Mouse (Mus musculus) layer of hippocampus, adult 8-10 months (tissue): ENCODE measurements at regions not wholly inside any gene's neighbourhood (a gene's known extent, or its start where the extent isn't known, plus 50 kb on each side); places are given as distances from the start of the nearest gene placed in this dataset.
"Not testable (repeated sequence)": the region's sequence is repeated elsewhere in the genome, so short reads cannot be mapped to it uniquely, and the experiment has no call there.

Source experiments
- DNase-seq, 2 experiments: peaks; one replicate each; pipeline ENCODE4 v3.0.0; 2022; ENCODE audit warnings: low spot score in 2 of 2

GRCm38 (mm10) chr1:30751138-30751907 lies 122.4 kb downstream of the Phf3 start:
- DNase-seq, result no peak

GRCm38 (mm10) chr1:30741955-30742354 lies 131.8 kb downstream of the Phf3 start:
- no peak for DNase-seq

DNA sequence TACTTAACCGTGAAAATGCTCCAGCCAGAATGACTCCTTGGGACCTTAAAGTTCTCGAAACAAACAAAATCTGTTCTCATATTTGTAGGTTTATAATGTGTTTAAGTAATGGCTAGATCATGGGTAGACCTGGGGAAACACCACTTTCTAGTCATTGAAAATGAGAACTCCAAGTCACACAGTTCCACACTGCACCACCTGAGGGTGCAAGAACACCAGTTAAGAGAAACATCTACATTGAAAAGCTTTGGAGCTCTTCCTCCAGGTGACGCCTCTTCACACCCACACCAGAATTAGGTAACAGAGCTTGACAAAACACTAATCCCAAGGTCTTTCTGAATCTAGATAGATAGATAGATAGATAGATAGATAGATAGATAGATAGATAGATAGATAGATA lies 132.9 kb downstream of the Phf3 start:
- DNase-seq, result peak; percentile 44 to 66

- DNase-seq, result no peak
Observed at GRCm38 (mm10) chr1:30721519-30721918, 152.2 kb downstream of the Phf3 start.

DNA sequence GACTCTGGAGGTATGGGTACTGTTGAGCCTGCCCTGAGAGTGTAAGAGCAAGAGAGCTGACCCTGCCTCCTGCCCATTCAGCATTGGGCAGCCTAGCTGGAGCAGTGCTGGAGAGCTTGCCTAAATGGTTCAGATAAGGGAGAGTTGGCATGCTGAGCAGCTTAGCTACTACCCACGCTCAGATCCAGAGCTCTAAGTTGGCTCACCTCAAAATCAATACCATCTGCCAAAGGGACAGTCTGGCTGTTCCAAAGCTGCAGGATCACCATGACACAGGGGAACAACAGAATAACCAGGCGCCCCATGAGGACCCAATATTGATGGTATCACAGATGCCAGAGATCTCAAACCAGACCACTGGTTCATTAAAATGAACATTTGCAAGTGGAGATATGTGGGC lies 152.9 kb downstream of the Phf3 start:
- peak; percentile 61 to 72 for DNase-seq

DNA sequence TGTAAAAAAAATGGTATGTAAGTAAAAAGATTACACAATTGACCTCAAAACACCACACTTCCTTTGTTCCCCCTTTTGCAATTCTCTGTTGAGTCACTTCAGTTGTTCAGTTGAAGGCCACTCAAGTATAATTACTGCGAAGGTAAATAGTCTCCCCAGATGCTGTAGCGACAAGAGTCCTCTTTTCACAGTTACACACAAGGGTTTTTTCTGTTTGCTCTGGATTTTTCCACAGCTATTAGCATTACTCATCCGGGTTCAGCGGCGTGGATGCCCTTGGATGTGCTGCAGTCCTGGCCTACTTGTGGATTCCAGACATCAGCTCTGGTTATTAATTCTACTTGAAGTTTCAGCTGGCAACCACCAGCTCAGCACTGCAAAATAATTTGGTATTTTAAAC lies 155.1 kb downstream of the Phf3 start:
- no peak for DNase-seq

DNA sequence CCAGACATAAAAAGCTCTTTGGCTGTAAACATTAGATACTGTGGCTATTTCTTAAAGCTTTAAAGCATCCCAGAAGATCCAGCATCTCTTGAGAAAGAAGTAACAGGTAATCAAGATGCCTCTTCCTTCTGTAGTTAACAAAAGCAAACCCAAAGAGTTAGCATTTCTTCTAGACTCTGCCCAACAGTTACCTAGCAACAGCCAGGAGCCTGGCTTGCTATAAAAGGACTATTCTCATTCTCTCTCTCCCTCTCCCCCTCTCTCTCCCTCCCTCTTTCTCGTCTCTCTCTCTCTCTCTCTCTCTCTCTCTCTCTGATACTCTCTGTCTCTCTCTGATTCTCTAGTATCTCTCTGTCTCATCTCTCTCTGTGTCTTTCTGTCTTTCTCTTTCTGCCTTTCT lies 157.4 kb downstream of the Phf3 start:
- DNase-seq, result no peak

- peak in 1 of 2 experiments; percentile 49 for DNase-seq
Observed at GRCm38 (mm10) chr1:30701116-30701515, 172.6 kb downstream of the Phf3 start.

GRCm38 (mm10) chr1:30700399-30701081 lies 173.2 kb downstream of the Phf3 start:
- no peak for DNase-seq

DNA sequence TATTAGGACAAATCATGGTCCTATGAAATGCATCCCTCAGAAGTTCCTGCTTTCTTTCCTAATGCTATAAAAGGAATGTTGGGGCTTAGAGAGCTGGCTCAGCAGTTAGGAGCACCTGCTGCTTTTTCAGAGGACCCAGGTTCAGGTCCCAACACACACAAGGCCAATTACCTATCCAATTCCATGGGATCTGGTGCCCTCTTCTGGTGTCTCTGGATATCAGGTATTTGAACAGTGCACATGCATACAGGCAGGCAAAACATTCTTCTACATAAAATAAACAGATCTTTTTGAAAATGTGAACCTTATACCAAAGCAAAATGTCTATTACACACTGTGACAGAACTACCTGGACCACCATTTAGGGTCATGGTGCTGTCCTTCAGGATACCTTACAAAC lies 177.4 kb downstream of the Phf3 start:
- no peak for DNase-seq

DNA sequence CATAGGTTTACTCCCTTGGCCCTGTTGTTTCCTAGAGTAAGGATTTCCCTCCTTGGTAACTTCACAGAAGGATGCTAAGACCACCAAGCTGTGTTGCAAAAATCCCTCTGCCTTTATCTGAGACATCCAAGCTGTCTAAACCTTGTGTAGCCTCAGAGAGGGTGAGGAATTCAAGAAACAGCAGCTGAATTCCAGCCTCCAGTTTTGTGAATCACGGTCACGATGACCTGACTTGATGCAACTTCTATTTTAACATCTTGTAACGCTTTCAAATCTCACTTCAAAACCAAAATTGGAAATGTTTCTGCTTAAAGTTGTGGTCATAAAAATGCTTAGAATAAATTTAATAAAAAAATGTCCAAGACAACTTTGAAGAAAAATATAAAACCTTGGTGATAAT lies 188.4 kb downstream of the Phf3 start:
- no peak for DNase-seq

GRCm38 (mm10) chr1:30683889-30684288 lies 189.8 kb downstream of the Phf3 start:
- no peak for DNase-seq

DNA sequence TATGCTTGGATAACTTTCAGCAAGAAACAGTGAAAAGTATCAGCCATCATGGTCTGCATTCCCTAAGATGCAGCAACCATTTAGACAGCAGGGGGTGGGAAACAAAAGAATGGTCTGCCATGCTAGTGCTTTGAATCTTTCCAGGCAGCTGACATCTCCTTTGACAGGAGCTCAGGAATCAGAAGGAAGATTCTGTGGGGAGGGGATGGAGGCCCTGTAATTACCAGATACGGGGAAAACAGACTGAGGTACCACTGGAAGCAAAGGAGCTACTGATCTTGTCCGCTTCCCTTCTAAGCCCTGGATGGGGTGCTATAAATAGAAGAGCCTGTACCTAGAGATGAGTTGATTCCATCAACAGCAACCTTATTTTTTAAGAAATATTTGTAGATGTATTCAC lies 233.9 kb downstream of the Phf3 start:
- no peak for DNase-seq

DNA sequence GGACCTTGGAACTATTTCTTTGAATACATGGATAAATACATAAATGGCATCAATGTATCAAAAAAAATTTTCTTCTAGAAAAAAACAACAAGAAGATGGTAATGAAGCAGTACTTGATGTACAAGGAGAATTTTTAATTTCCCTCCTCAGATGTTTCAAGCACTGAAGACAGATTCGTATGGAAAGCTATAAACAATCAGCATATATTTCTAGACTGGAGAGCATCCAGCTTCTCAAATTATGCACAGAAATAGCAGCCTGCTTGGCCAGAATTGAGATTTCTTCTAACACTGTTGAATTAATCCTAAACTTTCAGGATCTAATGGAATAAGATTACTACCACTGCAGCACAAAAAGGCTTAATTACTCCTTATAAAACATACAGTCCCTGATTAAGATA lies 241.0 kb downstream of the Phf3 start:
- no peak for DNase-seq

DNA sequence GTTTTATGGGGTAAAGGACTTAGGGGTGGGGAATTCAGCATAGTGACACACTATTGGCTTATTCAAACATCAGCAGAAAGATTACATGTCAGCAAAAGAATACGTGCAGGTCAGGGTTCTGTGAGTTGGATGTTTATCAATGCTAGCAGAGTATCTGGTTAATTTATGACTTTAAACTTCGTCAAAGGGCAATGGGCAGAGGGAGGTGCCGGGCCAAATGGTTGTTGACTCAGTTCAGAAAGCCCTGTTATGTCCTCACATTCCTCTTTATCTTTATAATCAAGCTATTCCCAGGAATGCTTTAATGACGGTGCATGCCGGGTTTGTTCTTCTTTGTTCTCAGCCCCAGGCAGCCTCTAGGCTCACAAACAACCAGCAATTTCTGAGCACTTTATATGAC lies 245.9 kb downstream of the Phf3 start:
- DNase-seq, result not testable (repeated sequence)

GRCm38 (mm10) chr1:30595122-30595730 lies 278.5 kb downstream of the Phf3 start:
- DNase-seq, result peak in 1 of 2 experiments; percentile 15

DNA sequence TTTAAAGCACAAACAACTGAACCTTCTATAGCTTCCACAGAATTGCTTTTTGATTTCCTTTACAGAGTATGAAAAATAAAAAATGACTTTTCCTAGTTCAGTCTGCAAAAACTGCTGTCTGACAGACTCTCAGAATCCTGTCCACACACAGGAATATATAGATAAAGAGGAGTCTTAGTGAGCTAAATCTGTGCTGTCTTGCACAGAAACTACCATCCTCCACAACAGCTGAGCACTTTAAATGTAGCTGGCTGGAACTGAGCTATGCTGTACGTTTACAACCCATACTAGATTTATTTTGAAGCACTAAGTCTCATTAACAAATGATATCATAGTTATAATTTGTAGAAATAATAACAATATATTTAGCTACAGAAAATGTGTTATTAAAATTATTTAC lies 279.7 kb downstream of the Phf3 start:
- DNase-seq, result no peak

GRCm38 (mm10) chr1:30590721-30591120 lies 283.0 kb downstream of the Phf3 start:
- DNase-seq, result no peak

DNA sequence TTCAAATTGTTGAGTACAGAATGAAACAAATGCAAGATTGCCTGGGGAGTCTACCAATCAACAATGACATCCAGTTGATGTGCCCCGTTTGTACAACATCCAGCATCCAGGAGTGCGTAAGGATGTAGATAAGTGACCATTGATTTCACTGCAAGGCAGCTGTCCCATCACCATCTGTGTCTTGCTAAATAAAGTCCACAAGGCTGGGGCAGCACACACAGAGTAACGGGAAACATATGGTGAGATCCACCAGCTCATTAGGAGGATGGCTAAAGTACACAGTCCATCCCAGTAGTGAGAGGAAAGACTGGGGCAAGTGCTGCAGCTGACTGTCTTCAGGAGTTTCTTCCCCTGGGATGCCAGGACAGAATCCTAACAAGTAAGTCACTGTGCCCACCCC lies 284.8 kb downstream of the Phf3 start:
- DNase-seq, result peak in 1 of 2 experiments; percentile 16

DNA sequence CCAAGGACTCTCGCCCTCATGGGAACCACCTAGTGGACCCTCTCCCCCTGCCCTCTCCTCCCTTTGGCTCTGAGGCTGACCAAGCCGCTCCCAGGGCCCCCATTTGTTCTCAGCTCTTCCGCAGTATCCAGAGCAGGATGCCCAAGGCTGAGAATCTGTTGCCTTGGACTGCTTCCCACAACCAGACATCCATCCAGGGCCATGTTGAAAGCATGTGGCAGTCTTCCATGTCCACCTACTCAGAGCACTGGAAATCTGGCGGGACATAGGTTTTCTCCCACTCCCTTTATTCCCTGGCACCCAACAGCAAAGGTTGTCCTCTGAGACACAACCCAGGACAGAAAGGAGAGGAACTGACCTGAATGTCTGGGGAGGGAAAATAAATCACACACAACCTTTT lies 285.4 kb downstream of the Phf3 start:
- peak; percentile 63 to 65 for DNase-seq

DNA sequence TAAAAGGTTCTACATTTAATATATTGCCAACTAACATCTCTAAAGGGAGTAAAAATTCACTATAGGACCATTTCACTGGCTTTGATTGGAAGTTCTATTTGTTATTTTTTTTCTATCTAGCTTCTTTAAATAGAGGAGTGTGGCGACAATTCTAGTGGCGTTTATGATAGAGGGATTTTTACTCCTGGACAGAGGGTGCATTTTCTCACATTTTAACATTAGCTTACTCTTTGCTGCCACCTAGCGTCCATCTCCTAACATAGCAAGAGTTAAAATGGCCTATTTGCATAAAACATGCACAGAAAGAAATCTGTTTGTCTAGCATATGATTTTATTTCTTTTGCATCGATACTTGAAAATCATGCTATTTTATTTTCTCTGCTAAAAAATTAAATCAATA lies 288.9 kb downstream of the Phf3 start:
- DNase-seq, result peak in 1 of 2 experiments; percentile 26

- DNase-seq, result no peak
Observed at GRCm38 (mm10) chr1:30583860-30584259, 289.9 kb downstream of the Phf3 start.

DNA sequence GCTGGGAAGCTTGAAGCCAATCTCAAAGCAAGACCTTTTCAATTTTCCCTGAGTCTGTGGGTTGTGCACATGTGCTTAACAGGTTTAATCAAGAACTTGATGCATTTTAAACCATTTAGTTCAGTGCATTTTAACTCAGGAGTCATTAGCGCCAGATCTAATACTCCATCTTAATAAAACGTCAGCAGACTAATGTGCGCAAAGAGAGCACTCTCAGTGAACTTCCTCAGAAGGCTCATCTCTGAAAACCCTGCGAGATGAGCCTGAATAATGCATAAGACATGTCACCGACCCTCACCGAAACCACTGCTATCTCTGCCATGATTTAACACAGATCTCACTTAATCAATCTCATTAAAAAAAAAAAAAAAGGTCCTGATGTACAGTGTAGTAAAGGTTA lies 309.0 kb downstream of the Phf3 start:
- no peak for DNase-seq
